Mouse (Mus musculus): ENCODE results near the gene Cxcl1. TPM values are rescaled to one million over a fixed set of nuclear protein-coding genes. Genes with fewer than 3 reads are reported as not detected.

Cxcl1 gene
- polyA plus RNA-seq, 1 experiment from 2014 or later = 1.1 TPM

- no peak overlapping the region for H3K4me3 ChIP-seq
- no peak overlapping the region for H3K9ac ChIP-seq
- H3K4me1 ChIP-seq = peaks cover 9% of the 10 kb centered on the region
- WGBS = 63% methylated on average over 8 of the region's 8 CpGs
- no peaks in the 10 kb centered on the region for H3K9me3 ChIP-seq
- no peak for ATAC-seq (ENCODE audit: low FRiP score, low read depth)
- no peak overlapping the region for H3K27ac ChIP-seq
- H3K27me3 ChIP-seq = peaks cover 14% of the 10 kb centered on the region
- H3K4me2 ChIP-seq (replicated peaks) = no peak overlapping the region
- H3K36me3 ChIP-seq = no peaks in the 10 kb centered on the region
Measured at GRCm38 (mm10) chr5:90894231-90894630, 3.2 kb downstream of the Cxcl1 start.

GRCm38 (mm10) chr5:90897429-90897828, 6.4 kb downstream of the Cxcl1 start:
- no peaks in the 10 kb centered on the region for H3K36me3 ChIP-seq
- ATAC-seq (ENCODE audit: low FRiP score, low read depth) = no peak
- H3K4me3 ChIP-seq = no peak overlapping the region
- H3K9me3 ChIP-seq = no peaks in the 10 kb centered on the region
- whole genome bisulfite sequencing = 70% methylated on average over 3 of the region's 3 CpGs
- no peak overlapping the region for H3K9ac ChIP-seq
- H3K4me1 ChIP-seq = peaks cover 15% of the 10 kb centered on the region
- no peak overlapping the region for H3K27ac ChIP-seq
- H3K4me2 ChIP-seq (replicated peaks) = no peak overlapping the region
- H3K27me3 ChIP-seq = peaks cover 8% of the 10 kb centered on the region

- peaks cover 27% of the 10 kb centered on the region for H3K4me1 ChIP-seq
- ATAC-seq (ENCODE audit: low FRiP score, low read depth) = no peak
- no peak overlapping the region for H3K27ac ChIP-seq
- no peak overlapping the region for H3K9ac ChIP-seq
- H3K9me3 ChIP-seq = no peaks in the 10 kb centered on the region
- WGBS = 80% methylated on average over 5 of the region's 5 CpGs
- no peak overlapping the region for H3K4me2 ChIP-seq (replicated peaks)
- no peaks in the 10 kb centered on the region for H3K36me3 ChIP-seq
- peaks cover 22% of the 10 kb centered on the region for H3K27me3 ChIP-seq
- H3K4me3 ChIP-seq = no peak overlapping the region
Measured at GRCm38 (mm10) chr5:90899308-90899707, 8.3 kb downstream of the Cxcl1 start.

- H3K4me3 ChIP-seq = no peak overlapping the region
- H3K9me3 ChIP-seq = no peaks in the 10 kb centered on the region
- H3K27ac ChIP-seq = no peak overlapping the region
- no peak overlapping the region for H3K9ac ChIP-seq
- no peaks in the 10 kb centered on the region for H3K36me3 ChIP-seq
- H3K4me1 ChIP-seq = peaks cover 27% of the 10 kb centered on the region
- ATAC-seq (ENCODE audit: low FRiP score, low read depth) = no peak
- whole genome bisulfite sequencing = 26% methylated on average over 7 of the region's 7 CpGs
- H3K27me3 ChIP-seq = peaks cover 31% of the 10 kb centered on the region
- no peak overlapping the region for H3K4me2 ChIP-seq (replicated peaks)
Measured at GRCm38 (mm10) chr5:90900147-90900546, 9.1 kb downstream of the Cxcl1 start.

GRCm38 (mm10) chr5:90900688-90901087, 9.6 kb downstream of the Cxcl1 start:
- 71% methylated on average over 7 of the region's 7 CpGs for WGBS
- H3K9ac ChIP-seq = no peak overlapping the region
- H3K4me3 ChIP-seq = no peak overlapping the region
- H3K36me3 ChIP-seq = no peaks in the 10 kb centered on the region
- H3K27me3 ChIP-seq = peaks cover 35% of the 10 kb centered on the region
- H3K4me2 ChIP-seq (replicated peaks) = no peak overlapping the region
- peaks cover 27% of the 10 kb centered on the region for H3K4me1 ChIP-seq
- H3K9me3 ChIP-seq = no peaks in the 10 kb centered on the region
- no peak overlapping the region for H3K27ac ChIP-seq
- ATAC-seq (ENCODE audit: low FRiP score, low read depth) = no peak

- no peak for ATAC-seq (ENCODE audit: low FRiP score, low read depth)
- Histone ChIP-seq H3K4me1 (peaks cover 28% of the 10 kb centered on the region), H3K27me3 (peaks cover 43% of the 10 kb centered on the region), H3K9ac (no peak overlapping the region), H3K27ac (no peak overlapping the region), H3K4me3 (peak overlapping the region; percentile 37), H3K9me3 (no peaks in the 10 kb centered on the region), H3K36me3 (no peaks in the 10 kb centered on the region), H3K4me2 (replicated peaks) (peak overlapping the region; percentile 70)
- 8% methylated on average over 10 of the region's 10 CpGs for WGBS
Measured at GRCm38 (mm10) chr5:90902380-90903260, 11.6 kb downstream of the Cxcl1 start.

- peak; percentile 49; the same call in 1 of the 2 replicates for ATAC-seq (ENCODE audit: low FRiP score, low read depth)
- Histone ChIP-seq H3K27me3 (peaks cover 44% of the 10 kb centered on the region), H3K4me3 (peak within 1 kb of the TSS; percentile 37), H3K9me3 (no peaks in the 10 kb centered on the region), H3K36me3 (no peaks in the 10 kb centered on the region), H3K4me2 (replicated peaks) (peak within 1 kb of the TSS; percentile 70), H3K4me1 (peaks cover 31% of the 10 kb centered on the region), H3K9ac (no peak within 1 kb of the TSS), H3K27ac (no peak within 1 kb of the TSS)
- 12% methylated on average over 22 of the region's 22 CpGs for WGBS
Measured at GRCm38 (mm10) chr5:90903339-90904020, 12.4 kb downstream of the Cxcl1 start, which contains the start of gene Cxcl2. Gene Cxcl2, plus strand, starts transcription at chr5:90903871.

- ATAC-seq (ENCODE audit: low FRiP score, low read depth) = peak; percentile 48
- Histone ChIP-seq H3K9me3 (no peaks in the 10 kb centered on the region), H3K27me3 (peaks cover 27% of the 10 kb centered on the region), H3K9ac (no peak overlapping the region), H3K4me2 (replicated peaks) (no peak overlapping the region), H3K36me3 (no peaks in the 10 kb centered on the region), H3K4me1 (0 out of 2 replicates have a peak, but pooled peaks cover 4% of the 10 kb centered on the region), H3K27ac (no peak overlapping the region), H3K4me3 (no peak overlapping the region)
- WGBS = 1% methylated on average over 2 of the region's 2 CpGs
Measured at GRCm38 (mm10) chr5:90908983-90909382, 17.9 kb downstream of the Cxcl1 start.

GRCm38 (mm10) chr5:90919495-90919894, 28.5 kb downstream of the Cxcl1 start:
- no peaks in the 10 kb centered on the region for H3K4me1 ChIP-seq
- no peaks in the 10 kb centered on the region for H3K9me3 ChIP-seq
- no peak for ATAC-seq (ENCODE audit: low FRiP score, low read depth)
- H3K27ac ChIP-seq = no peak overlapping the region
- WGBS = 76% methylated on average over 2 of the region's 2 CpGs
- no peak overlapping the region for H3K9ac ChIP-seq
- H3K4me3 ChIP-seq = no peak overlapping the region
- no peak overlapping the region for H3K4me2 ChIP-seq (replicated peaks)
- H3K36me3 ChIP-seq = no peaks in the 10 kb centered on the region
- no peaks in the 10 kb centered on the region for H3K27me3 ChIP-seq

GRCm38 (mm10) chr5:90922958-90923357, 31.9 kb downstream of the Cxcl1 start:
- H3K9me3 ChIP-seq = no peaks in the 10 kb centered on the region
- no peak overlapping the region for H3K4me3 ChIP-seq
- ATAC-seq (ENCODE audit: low FRiP score, low read depth) = no peak
- no peaks in the 10 kb centered on the region for H3K36me3 ChIP-seq
- H3K9ac ChIP-seq = no peak overlapping the region
- no peak overlapping the region for H3K4me2 ChIP-seq (replicated peaks)
- no peak overlapping the region for H3K27ac ChIP-seq
- no peaks in the 10 kb centered on the region for H3K4me1 ChIP-seq
- WGBS = 86% methylated on average over 4 of the region's 4 CpGs
- H3K27me3 ChIP-seq = no peaks in the 10 kb centered on the region

GRCm38 (mm10) chr5:90930546-90930945, 39.5 kb downstream of the Cxcl1 start:
- Histone ChIP-seq H3K4me1 (peaks cover 10% of the 10 kb centered on the region), H3K27ac (peak overlapping the region; percentile 99), H3K4me3 (peak overlapping the region; percentile 76), H3K9me3 (no peaks in the 10 kb centered on the region), H3K27me3 (no peaks in the 10 kb centered on the region), H3K4me2 (replicated peaks) (peak overlapping the region; percentile 60), H3K9ac (peak overlapping the region; percentile 96), H3K36me3 (peaks cover 22% of the 10 kb centered on the region)
- 43% methylated on average over 2 of the region's 2 CpGs for WGBS
- ATAC-seq (ENCODE audit: low FRiP score, low read depth) = no peak

Measured in limb, embryonic 13.5 days (tissue).